Mouse (Mus musculus): ENCODE results near the gene Olfr247. TPM values are rescaled to one million over a fixed set of nuclear protein-coding genes. Genes with fewer than 3 reads are reported as not detected.
"Not testable (repeated sequence)": the region's sequence is repeated elsewhere in the genome, so short reads cannot be mapped to it uniquely, and the experiment has no call there.

Gene Olfr247
- polyA plus RNA-seq (2015; fragmentation: Nextera tagmentation; extraction: Ambion mirVana), result not detected in 2 replicates

- H3K36me3 ChIP-seq (replicated peaks), result not testable (repeated sequence)
- no CpG with 5 or more reads among the region's 2 CpGs for WGBS (ENCODE audit: insufficient replicate concordance)
Observed at GRCm38 (mm10) chr10:129976040-129976439, at the start of gene Olfr247. Olfr247 (minus strand) TSS chr10:129976140.

GRCm38 (mm10) chr10:130012321-130012720 lies 36.4 kb upstream of the Olfr247 start, which contains the start of gene Olfr820:
Olfr820 (plus strand) TSS chr10:130012621.
- Histone ChIP-seq H3K4me2 (no peak within 1 kb of the TSS), H3K27ac (replicated peaks) (no peak within 1 kb of the TSS), H3K36me3 (replicated peaks) (no peaks in the 10 kb centered on the region), H3K27me3 (no peaks in the 10 kb centered on the region), H3K9me3 (replicated peaks) (no peaks in the 10 kb centered on the region), H3K4me1 (replicated peaks) (no peaks in the 10 kb centered on the region), H3K9ac (no peak within 1 kb of the TSS), H3K4me3 (replicated peaks) (no peak within 1 kb of the TSS)
- no peak for ATAC-seq (ENCODE audit: insufficient read depth)

More at GRCm38 (mm10) chr10:129976040-129976439, at the start of gene Olfr247:
- not testable (repeated sequence) for H3K9me3 ChIP-seq (replicated peaks); H3K4me1 ChIP-seq (replicated peaks); H3K9ac ChIP-seq; H3K27ac ChIP-seq (replicated peaks); H3K4me3 ChIP-seq (replicated peaks); H3K27me3 ChIP-seq; ATAC-seq (ENCODE audit: insufficient read depth); H3K4me2 ChIP-seq

- H3K27ac ChIP-seq (replicated peaks); H3K9me3 ChIP-seq (replicated peaks); H3K4me3 ChIP-seq (replicated peaks); H3K9ac ChIP-seq; ATAC-seq (ENCODE audit: insufficient read depth); H3K27me3 ChIP-seq; H3K36me3 ChIP-seq (replicated peaks); H3K4me1 ChIP-seq (replicated peaks); H3K4me2 ChIP-seq: not testable (repeated sequence)
- 71% methylated on average over 4 of the region's 4 CpGs for WGBS (ENCODE audit: insufficient replicate concordance)
Observed at GRCm38 (mm10) chr10:130005366-130005765, 29.4 kb upstream of the Olfr247 start.

GRCm38 (mm10) chr10:130004104-130004503 lies 28.2 kb upstream of the Olfr247 start:
- H3K4me3 ChIP-seq (replicated peaks); H3K4me2 ChIP-seq; H3K9me3 ChIP-seq (replicated peaks); H3K4me1 ChIP-seq (replicated peaks); H3K27me3 ChIP-seq; H3K27ac ChIP-seq (replicated peaks); H3K36me3 ChIP-seq (replicated peaks); ATAC-seq (ENCODE audit: insufficient read depth); H3K9ac ChIP-seq: not testable (repeated sequence)
- 60% methylated on average over 4 of the region's 4 CpGs for WGBS (ENCODE audit: insufficient replicate concordance)

- H3K9ac ChIP-seq; H3K4me1 ChIP-seq (replicated peaks); ATAC-seq (ENCODE audit: insufficient read depth); H3K4me2 ChIP-seq; H3K4me3 ChIP-seq (replicated peaks); H3K27ac ChIP-seq (replicated peaks); H3K27me3 ChIP-seq; H3K9me3 ChIP-seq (replicated peaks); H3K36me3 ChIP-seq (replicated peaks): not testable (repeated sequence)
- WGBS (ENCODE audit: insufficient replicate concordance), result no CpG with 5 or more reads among the region's 1 CpGs
Observed at GRCm38 (mm10) chr10:129984962-129985361, 9.0 kb upstream of the Olfr247 start, which contains the start of gene Gm10310. Gm10310 (minus strand) TSS chr10:129985062.

- H3K4me3 ChIP-seq (replicated peaks); H3K27ac ChIP-seq (replicated peaks); H3K4me1 ChIP-seq (replicated peaks); ATAC-seq (ENCODE audit: insufficient read depth); H3K9me3 ChIP-seq (replicated peaks); H3K27me3 ChIP-seq; H3K36me3 ChIP-seq (replicated peaks); H3K9ac ChIP-seq; H3K4me2 ChIP-seq: not testable (repeated sequence)
- WGBS (ENCODE audit: insufficient replicate concordance), result no CpG with 5 or more reads among the region's 3 CpGs
Observed at GRCm38 (mm10) chr10:129981867-129982266, 5.9 kb upstream of the Olfr247 start.

GRCm38 (mm10) chr10:129972994-129973393 lies 2.9 kb downstream of the Olfr247 start:
- H3K36me3 ChIP-seq (replicated peaks); H3K4me3 ChIP-seq (replicated peaks); H3K27ac ChIP-seq (replicated peaks); H3K27me3 ChIP-seq; H3K4me1 ChIP-seq (replicated peaks); H3K9ac ChIP-seq; H3K9me3 ChIP-seq (replicated peaks); ATAC-seq (ENCODE audit: insufficient read depth); H3K4me2 ChIP-seq: not testable (repeated sequence)
- no CpG with 5 or more reads among the region's 3 CpGs for WGBS (ENCODE audit: insufficient replicate concordance)

GRCm38 (mm10) chr10:129967166-129967565 lies 8.8 kb downstream of the Olfr247 start, which contains the start of gene Olfr819:
Olfr819 (minus strand) TSS chr10:129967266.
- H3K9ac ChIP-seq; H3K4me2 ChIP-seq; H3K36me3 ChIP-seq (replicated peaks); H3K27ac ChIP-seq (replicated peaks); H3K4me3 ChIP-seq (replicated peaks); H3K9me3 ChIP-seq (replicated peaks); H3K4me1 ChIP-seq (replicated peaks); H3K27me3 ChIP-seq; ATAC-seq (ENCODE audit: insufficient read depth): not testable (repeated sequence)
- 50% methylated on average over 2 of the region's 2 CpGs for WGBS (ENCODE audit: insufficient replicate concordance)

- ATAC-seq (ENCODE audit: insufficient read depth); H3K27ac ChIP-seq (replicated peaks); H3K4me2 ChIP-seq; H3K27me3 ChIP-seq; H3K4me3 ChIP-seq (replicated peaks); H3K9ac ChIP-seq; H3K9me3 ChIP-seq (replicated peaks); H3K36me3 ChIP-seq (replicated peaks); H3K4me1 ChIP-seq (replicated peaks): not testable (repeated sequence)
- 78% methylated on average over 2 of the region's 3 CpGs for WGBS (ENCODE audit: insufficient replicate concordance)
Observed at GRCm38 (mm10) chr10:129966232-129966631, 9.7 kb downstream of the Olfr247 start.

GRCm38 (mm10) chr10:129949000-129949399 lies 26.9 kb downstream of the Olfr247 start, which contains the start of gene Olfr818:
Olfr818 (minus strand) TSS chr10:129949100.
- Histone ChIP-seq H3K9ac (no peak within 1 kb of the TSS), H3K27me3 (no peaks in the 10 kb centered on the region), H3K36me3 (replicated peaks) (no peaks in the 10 kb centered on the region), H3K4me3 (replicated peaks) (no peak within 1 kb of the TSS), H3K4me2 (no peak within 1 kb of the TSS), H3K9me3 (replicated peaks) (no peaks in the 10 kb centered on the region), H3K4me1 (replicated peaks) (no peaks in the 10 kb centered on the region), H3K27ac (replicated peaks) (no peak within 1 kb of the TSS)
- ATAC-seq (ENCODE audit: insufficient read depth), result no peak
- 68% methylated on average over 2 of the region's 2 CpGs for WGBS (ENCODE audit: insufficient replicate concordance)
